Mouse (Mus musculus): Measurements from ENCODE around the gene Myo1h.
A peak's percentile ranks its signal among the peaks of the same experiment; 100 is the strongest.

Myo1h gene

DNA sequence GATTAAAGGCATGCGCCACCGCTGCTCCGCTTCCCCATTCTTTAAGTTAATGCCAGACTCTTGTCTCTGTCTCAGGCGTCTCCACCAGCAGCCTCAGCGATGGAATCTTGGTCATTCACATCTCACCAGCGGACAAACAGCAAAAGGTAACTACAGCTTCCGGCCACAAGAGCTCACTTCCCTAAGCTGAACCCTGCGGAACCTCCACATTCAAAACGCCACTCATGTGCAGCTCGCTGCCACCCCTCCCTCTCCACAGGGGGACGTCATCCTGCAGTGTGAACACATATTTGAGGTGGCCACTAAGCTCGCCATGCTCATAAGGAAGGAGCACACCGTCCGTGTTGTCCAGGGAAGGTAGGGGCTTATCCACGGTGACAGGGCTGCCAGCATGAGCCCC, 72.0 kb downstream of the Myo1h start:
- no peak for DNase-seq

DNA sequence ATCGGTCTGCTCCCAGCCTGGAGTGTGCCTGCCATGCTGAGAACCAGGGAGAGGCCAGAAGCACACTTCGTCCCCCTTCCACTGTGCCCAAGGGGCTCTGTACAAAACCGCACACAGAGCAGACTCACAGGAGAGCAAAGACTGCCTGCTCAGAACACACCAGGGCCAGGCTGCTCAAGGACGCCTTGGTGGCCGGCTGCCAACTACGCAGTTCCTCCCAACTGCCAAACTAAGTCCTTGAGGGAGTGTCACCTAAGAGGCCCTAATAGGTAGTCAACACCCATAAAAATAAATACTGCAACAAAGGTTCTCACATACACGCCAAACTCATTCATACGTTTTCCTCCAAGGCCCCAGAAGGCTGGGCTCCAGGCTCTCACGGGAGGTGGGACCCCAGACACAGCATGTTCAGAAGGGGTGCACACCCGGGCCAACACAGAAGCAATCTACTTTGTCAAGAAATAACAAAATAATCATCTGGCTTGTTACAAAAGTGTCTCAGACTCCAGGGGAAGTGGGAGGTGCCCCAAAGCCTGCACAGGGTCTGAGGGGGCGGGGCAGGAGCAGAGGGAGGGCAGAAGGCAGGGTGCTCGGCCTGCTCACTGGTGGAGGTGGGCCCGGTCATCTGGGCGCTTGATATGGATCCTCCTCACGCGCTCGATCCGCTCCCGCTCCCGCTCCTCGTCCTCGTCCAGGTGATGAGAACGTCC, 76.2 kb downstream of the Myo1h start:
- no peak for DNase-seq

DNA sequence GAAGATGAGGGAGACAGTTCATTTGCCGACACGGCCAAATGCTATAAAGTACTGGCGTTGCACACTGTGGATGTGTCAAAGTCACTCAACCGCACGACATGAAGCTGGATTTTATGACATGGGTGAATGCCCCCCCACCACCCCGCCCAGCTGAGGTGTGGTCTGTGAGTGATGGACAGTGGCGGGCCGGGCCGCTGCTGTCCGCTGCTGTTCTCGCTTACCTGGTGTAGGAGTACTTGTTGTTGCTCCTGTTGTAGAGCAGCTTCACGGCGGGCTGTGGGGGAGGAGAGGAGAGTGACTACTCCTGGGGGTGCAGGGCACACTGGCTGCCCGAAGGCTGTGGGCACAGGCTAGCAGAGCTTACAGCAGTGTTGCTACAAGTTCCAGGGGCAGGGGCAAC, 79.2 kb downstream of the Myo1h start:
- no peak for DNase-seq

DNA sequence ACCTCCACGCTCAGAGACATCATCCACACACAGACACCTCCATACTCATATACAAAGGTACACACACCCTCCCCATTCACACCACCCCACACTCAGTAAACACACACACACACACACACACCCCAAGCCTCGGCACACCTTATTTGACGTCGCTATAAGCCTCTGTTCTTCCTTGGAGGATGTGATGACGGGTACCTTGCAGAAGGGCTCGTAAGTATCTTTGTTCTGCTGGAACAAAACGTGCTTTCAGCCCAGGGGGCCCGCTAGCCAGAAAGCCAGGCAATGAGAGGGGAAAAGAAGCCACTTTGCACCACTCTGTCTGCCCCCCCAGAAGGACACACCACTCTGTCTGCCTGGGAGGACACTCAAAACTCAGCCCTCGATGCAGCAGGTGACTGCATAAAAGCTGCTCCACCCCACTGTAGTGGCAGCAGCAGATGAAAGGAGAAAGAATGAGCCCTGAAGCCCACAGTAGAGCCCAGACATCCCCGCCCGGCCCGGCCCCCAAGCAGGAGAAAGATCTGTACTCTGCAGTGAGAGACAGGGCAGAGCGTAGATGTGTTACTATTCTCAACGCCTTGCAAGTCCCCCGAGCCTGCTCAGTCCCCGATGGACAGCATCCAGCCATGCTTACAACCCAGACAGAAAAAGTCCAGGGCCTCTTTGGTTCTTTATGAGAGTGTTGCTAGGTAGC, 80.0 kb downstream of the Myo1h start:
- DNase-seq, result no peak

DNA sequence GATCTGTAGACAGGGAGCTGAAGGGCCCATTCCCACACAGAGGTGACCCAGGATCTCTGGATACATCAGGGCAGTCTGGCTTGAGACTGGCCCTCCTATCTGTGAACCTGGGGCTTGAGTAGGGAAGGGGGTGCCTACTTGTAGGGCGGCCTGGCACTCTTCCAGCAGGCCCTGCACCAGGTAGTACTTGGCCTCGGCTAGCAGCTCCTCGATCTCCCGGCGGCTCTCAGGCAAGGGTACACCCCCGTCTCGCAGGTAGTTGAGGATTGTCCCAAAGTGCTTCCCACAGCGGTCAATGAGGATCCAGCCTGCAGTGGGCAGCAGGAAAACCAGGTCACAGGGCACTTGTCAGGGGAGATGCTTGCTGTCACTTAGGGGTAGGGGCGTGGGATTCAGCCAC, 81.0 kb downstream of the Myo1h start:
- DNase-seq, result no peak

- DNase-seq, result no peak
Observed at GRCm38 (mm10) chr5:114370371-114370776, 81.4 kb downstream of the Myo1h start.

- no peak for DNase-seq
Observed at GRCm38 (mm10) chr5:114371331-114371730, 82.4 kb downstream of the Myo1h start.

DNA sequence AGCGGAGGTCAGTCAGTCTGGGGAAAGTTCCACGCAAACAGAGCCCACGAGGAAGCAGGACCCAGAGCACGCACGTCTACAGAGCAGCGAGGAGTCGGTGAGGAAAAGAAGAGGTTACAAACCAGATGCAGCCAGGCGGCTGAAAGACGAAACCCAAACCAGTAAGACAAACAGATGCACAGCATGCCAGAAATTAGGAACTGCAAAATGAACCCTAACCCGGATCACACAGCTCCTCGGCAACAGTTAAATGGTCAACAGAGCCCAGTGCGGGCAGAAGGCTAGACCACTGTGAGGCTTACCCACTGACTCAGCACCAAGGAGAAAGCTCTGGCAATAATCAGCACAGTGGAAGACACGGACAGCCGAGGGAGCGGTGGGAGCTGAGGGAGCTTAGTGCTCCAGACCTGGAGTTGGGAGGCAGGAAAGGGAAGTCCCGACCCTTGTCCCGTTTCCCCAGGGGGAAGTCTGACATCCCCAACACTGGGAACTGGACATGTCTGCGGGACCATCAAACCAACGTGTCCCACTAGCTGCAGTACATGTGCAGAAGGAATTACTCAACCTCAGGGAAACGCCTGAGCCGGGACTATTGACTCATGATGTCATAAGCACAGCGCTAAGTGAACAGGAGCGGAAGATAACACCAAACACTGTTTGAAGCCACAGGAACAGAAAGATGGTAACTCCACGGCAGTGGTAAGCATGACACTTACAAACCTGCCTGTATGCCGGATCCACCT, 82.9 kb downstream of the Myo1h start:
- DNase-seq, result no peak

DNA sequence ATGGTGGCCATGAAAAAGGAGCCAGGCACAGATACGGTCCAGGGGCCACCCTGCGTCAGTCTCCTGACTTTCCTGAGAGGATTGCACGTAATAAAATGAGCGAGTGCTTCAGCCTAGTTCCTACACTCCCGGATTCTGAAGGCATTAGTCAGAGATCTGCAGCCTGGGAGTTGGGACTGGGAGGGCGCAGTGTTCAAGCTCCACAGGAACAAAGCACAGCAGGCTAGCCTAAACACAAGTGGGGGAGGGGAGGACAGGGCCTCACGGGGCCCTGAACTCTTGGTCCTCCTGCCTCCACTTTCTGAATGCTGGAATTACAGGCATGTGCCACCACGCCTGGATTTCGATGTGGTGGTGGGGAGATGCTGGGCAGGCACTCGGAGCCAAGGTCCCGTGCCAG, 83.6 kb downstream of the Myo1h start:
- no peak for DNase-seq

GRCm38 (mm10) chr5:114373174-114373573, 84.2 kb downstream of the Myo1h start:
- DNase-seq, result no peak

DNA sequence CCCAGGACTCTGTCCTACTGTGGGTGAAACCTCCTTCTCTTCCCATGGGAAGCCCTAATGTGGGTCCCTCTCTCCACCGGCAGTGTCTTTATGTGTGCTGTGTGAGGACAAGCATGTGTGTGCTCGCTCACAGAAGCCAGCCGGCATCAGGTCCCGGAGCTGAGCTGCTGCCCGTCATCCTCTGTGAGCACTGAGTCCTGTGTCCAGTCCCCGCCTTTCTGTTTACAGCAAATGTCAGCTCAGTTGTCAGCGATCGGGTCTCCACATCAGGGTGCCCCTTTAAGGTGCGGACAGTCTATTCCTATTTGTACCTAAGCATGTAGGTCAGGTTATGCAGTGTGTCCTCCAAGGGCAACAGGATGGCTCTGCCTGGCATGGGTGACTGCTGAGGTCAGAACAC, 84.6 kb downstream of the Myo1h start:
- DNase-seq, result no peak

GRCm38 (mm10) chr5:114374409-114375213, 85.6 kb downstream of the Myo1h start:
- DNase-seq, result no peak

- DNase-seq, result no peak
Observed at GRCm38 (mm10) chr5:114378177-114378920, 89.4 kb downstream of the Myo1h start.

DNA sequence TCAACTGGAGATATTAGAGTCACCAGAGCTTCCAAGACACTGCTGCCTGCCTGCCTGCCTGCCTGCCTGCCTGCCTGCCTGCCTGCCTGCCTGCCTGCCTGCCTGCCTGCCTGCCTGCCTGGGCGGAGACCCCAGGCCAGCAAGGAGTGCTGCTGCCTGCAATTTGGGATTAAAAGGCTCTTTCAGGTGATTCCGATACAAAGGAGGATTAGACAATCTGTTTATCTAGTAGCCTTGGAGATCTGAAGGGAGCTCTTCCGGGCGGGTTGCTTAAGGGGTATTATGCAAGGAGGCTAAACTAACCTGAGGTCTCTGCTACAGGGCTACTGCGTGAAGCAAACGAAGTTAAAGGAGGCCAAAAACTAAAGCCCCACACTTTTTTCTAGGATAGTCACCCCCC, 90.0 kb downstream of the Myo1h start:
- DNase-seq, result no peak

DNA sequence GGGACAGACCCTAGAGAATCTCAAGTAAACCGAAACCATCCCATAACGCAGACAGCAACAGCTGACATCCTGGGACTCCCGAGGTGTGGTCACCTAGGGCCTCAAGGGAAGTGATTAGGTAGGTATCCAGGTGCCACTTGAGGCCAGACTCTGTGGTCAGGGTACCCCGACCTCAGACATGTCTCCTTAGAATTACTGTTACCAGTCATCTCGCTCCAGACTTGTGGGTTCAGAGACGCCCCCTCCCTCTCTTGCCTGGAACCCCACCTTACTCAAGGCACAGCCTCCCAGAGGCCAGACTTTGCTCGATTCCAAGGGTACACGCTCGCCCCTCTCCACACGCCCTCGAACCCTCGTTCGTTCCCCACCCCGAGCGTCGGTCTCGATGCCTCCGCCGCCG, 90.8 kb downstream of the Myo1h start:
- no peak for DNase-seq

DNA sequence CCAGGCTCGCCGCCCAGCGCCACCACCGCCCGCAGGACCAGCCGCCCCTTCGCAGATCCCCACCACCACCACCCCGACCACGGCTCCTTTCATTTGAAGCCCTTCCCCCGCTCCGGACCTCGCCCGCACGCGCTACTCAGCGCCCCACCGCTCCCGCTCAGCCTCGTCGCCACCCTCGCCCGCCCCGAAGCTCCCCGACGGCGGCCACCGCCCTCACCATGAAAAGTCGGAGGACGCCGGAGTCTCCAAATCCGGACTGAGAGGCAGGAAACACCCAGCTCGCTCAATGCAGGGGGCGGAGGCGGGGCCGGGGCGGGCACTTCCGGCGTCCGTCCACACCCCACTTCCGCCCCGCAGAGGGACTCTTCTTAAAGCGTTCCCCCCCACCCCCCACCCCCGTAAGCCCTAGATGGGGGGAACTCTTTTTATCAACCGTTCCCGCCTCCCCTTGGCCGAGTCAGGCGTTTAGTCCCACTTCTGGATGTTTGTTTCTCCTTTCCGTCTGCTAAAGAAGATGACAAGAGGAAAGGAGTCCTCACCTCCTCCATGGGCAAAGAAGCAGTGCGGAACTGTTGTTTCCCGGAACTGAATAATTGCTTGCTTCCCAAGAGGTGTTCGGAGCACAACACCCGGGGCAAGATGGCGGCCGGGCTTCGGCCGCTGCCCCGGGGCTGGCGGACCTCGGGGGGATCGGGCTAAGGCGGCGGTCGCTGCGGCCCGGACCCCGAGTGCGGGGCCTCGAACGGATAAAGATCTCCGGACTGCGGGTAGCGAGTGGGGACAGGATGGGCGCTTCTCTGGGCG, 91.4 kb downstream of the Myo1h start, which contains the start of the genes Kctd10 and Ube3b:
TSS of gene Kctd10 (minus strand) at position 300 of the 804 bp plus-strand sequence.
TSS of gene Ube3b (plus strand) at position 399 of the 804 bp plus-strand sequence.
- DNase-seq, result peak; percentile 75

GRCm38 (mm10) chr5:114381013-114381351, 92.0 kb downstream of the Myo1h start:
- DNase-seq, result no peak

GRCm38 (mm10) chr5:114383184-114383904, 94.4 kb downstream of the Myo1h start:
- no peak for DNase-seq

DNA sequence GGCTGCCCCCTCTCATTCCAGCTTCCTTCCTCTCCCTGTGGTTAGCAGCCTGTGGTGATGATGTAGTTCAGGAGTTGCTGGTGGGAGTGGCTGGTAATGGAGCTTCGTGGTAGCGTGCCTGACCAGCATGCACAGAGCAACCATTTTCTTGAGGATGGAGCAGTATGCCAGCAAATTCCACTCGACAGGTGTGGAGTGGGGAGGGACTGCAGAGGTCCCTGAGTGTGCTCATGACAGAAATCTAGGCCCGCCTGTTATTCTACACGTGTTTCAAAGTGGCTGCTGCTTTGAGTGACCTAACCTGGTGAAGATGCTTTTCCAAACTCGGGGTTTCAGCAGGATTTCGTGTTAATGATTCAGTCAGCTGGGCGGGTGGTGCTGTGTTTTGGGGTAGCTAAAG, 95.5 kb downstream of the Myo1h start:
- no peak for DNase-seq

- no peak for DNase-seq
Observed at GRCm38 (mm10) chr5:114393169-114393568, 104.2 kb downstream of the Myo1h start.

DNA sequence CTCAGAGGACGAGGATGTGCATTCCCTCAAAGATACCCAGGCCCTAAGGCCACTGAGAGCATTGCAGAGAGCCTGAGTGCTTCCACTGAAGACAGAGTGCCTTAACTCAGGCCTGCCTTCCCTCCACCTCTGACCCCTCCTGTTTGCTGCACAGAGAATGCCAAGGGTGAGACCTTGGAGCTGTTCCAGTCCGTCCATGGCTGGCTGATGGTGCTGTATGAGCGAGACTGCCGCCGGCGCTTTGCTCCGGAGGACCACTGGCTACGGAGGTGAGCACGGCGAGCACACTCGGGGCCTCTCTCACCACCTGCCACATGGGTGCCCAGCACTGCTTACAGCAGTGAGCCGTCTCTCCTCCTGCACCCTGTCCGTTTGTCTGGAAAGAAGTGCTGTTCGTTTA, 117.6 kb downstream of the Myo1h start:
- no peak for DNase-seq

Measured in cerebellum, adult 11 months (tissue).